Mouse (Mus musculus) adrenal gland, postnatal 25 days (tissue): ENCODE data around the gene Wfdc6b. TPM values are rescaled to one million over a fixed set of nuclear protein-coding genes. Genes with fewer than 3 reads are reported as not detected.

ENCODE experiments used
- total RNA-seq: library from RNA; stranded (reverse); gene quantifications from 2 replicates; pipeline ENCODE4 v1.2.3, GENCODE M21; 2021

Wfdc6b gene
- total RNA-seq, 1 experiment from 2014 or later = not detected

Other genes starting within 250 kb of the Wfdc6b start
- 5.2 and 7.9 TPM in 2 replicates for gene Slpi, start 224.4 kb upstream of the Wfdc6b start, total RNA-seq
- not detected in 2 replicates for gene Rbpjl, start 210.4 kb upstream of the Wfdc6b start, total RNA-seq
- gene Matn4, start 208.4 kb upstream of the Wfdc6b start, total RNA-seq = 0.73 and 1.3 TPM in 2 replicates
- 75.1 and 82.0 TPM in 2 replicates for gene Sdc4, start 169.6 kb upstream of the Wfdc6b start, total RNA-seq
- 27.0 and 30.0 TPM in 2 replicates for gene Sys1, start 156.6 kb upstream of the Wfdc6b start, total RNA-seq
- 4.0 TPM in 1 of 2 replicates, not detected in the other for gene Gm20458, start 152.6 kb upstream of the Wfdc6b start, total RNA-seq
- not detected in 2 replicates for gene Trp53tg5, start 139.8 kb upstream of the Wfdc6b start, total RNA-seq
- 6.3 and 6.4 TPM in 2 replicates for gene Dbndd2, start 127.4 kb upstream of the Wfdc6b start, total RNA-seq
- 98.3 and 99.7 TPM in 2 replicates for gene Pigt, start 116.0 kb upstream of the Wfdc6b start, total RNA-seq
- not detected in 2 replicates for gene Wfdc2, start 51.1 kb upstream of the Wfdc6b start, total RNA-seq
- not detected in 2 replicates for gene Spint3, start 40.1 kb upstream of the Wfdc6b start, total RNA-seq
- gene Wfdc6a, start 28.1 kb upstream of the Wfdc6b start, total RNA-seq = 0.58 TPM in 1 of 2 replicates, not detected in the other
- not detected in 2 replicates for gene Eppin, start 19.9 kb upstream of the Wfdc6b start, total RNA-seq
- not detected in 2 replicates for gene Wfdc8, start 104 bp downstream of the Wfdc6b start, total RNA-seq
- gene Wfdc16, start 25.3 kb downstream of the Wfdc6b start, total RNA-seq = not detected in 2 replicates
- not detected in 2 replicates for gene Wfdc10, start 42.5 kb downstream of the Wfdc6b start, total RNA-seq
- not detected in 2 replicates for gene Wfdc9, start 43.1 kb downstream of the Wfdc6b start, total RNA-seq
- gene Wfdc11, start 60.6 kb downstream of the Wfdc6b start, total RNA-seq = not detected in 2 replicates
- gene Wfdc13, start 71.6 kb downstream of the Wfdc6b start, total RNA-seq = not detected in 2 replicates
- not detected in 2 replicates for gene Spint4, start 85.0 kb downstream of the Wfdc6b start, total RNA-seq
- not detected in 2 replicates for gene Spint5, start 101.8 kb downstream of the Wfdc6b start, total RNA-seq
- gene Wfdc3, start 132.4 kb downstream of the Wfdc6b start, total RNA-seq = 0.39 and 0.57 TPM in 2 replicates
- gene Dnttip1, start 132.5 kb downstream of the Wfdc6b start, total RNA-seq = 43.5 and 45.3 TPM in 2 replicates
- 9.9 and 14.1 TPM in 2 replicates for gene Ube2c, start 156.4 kb downstream of the Wfdc6b start, total RNA-seq
- not detected in 2 replicates for gene Tnnc2, start 166.4 kb downstream of the Wfdc6b start, total RNA-seq
- gene Snx21, start 172.3 kb downstream of the Wfdc6b start, total RNA-seq = 36.6 and 50.0 TPM in 2 replicates
- gene Acot8, start 191.4 kb downstream of the Wfdc6b start, total RNA-seq = 28.9 and 36.0 TPM in 2 replicates
- 4.3 and 5.5 TPM in 2 replicates for gene Zswim3, start 191.6 kb downstream of the Wfdc6b start, total RNA-seq
- gene Zswim1, start 209.2 kb downstream of the Wfdc6b start, total RNA-seq = 11.9 and 14.2 TPM in 2 replicates
- gene Spata25, start 215.0 kb downstream of the Wfdc6b start, total RNA-seq = not detected in 2 replicates
- 108 and 121 TPM in 2 replicates for gene Ctsa, start 219.4 kb downstream of the Wfdc6b start, total RNA-seq
- 1.3 and 2.2 TPM in 2 replicates for gene Neurl2, start 219.9 kb downstream of the Wfdc6b start, total RNA-seq
- gene Pltp, start 244.2 kb downstream of the Wfdc6b start, total RNA-seq = 12.7 and 16.2 TPM in 2 replicates